Mouse (Mus musculus): ENCODE measurements around the gene Sox4.

Sox4 gene

DNA sequence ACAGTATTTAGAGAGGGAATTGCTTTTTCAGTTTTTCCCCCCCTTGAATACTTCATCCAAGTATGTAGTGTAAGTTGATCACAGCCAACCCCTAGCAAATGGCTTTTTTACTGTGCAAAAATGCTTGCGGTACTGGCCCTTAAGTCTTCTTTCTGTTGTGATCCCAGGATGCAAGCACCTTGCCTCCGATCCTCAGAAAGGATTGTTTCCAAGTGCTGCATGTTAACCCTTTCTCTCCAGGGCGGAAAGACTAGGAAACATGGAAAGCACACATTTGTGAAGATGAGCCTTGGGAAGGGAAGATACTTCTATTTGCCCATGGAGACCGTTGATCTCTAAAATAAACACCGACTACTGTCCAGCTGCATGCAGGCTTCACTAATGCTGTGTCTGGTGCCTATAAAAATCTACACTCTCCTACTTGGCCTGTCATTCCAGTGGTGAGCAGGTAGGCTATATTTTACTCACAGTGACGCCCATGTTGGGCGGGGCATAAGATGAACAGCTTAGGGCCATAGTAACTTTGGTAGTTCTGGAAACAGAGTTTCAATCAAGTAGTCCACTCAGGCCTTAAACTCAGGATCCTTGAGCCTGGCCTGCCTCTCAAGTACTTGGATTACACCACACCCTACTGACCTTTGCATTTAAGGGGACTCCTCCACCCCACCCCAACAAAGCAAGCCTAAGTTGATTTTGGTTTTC is 5.6 kb downstream of the Sox4 start:
- no peak for ATAC-seq (ENCODE audit: low TSS enrichment)

DNA sequence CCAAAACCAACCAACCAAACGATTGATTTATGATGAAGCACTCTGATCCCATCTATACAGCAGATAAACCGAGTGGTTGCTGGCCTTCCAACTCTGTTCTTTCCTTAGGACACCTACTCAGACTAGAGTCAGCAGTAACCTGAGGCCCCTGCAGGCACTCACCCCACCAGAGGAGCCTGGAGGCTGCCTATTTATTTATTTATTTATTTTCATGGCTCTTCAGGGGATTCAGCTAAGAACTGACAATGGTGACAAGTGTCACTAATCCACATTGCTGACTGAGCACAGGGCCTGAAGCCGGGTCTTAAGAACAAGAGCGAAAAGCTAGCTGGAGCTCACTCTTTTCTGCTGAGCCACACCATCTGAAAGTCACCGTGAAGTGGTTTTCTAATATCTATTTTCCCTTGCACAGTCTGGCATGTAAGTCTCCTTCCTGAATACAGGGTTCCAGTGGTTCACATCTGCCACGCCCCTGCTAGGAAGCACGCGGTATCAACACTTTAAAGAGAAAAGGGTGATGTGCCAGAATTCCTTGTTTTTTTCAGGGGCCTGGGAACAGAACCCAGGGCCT is 6.9 kb downstream of the Sox4 start:
- ATAC-seq (ENCODE audit: low TSS enrichment) = no peak

DNA sequence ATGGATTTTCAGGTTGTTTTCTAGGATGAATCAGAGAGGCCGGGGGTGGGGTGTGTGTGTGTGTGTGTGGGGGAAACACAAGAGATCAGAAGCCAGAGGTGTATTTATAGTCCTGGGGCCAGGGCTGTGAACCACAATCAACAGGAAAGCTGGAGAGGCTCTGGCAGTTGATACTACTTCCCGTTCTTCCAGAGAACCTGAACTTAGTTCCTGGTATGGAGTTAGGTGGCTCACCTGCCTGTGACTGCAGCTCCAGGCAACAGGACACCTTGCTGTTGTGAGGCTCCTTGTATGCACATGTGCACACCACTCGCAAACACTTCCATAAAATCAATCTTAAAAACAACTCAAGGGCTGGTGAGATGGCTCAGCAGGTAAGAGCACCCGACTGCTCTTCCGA is 7.8 kb downstream of the Sox4 start:
- no peak for ATAC-seq (ENCODE audit: low TSS enrichment)

DNA sequence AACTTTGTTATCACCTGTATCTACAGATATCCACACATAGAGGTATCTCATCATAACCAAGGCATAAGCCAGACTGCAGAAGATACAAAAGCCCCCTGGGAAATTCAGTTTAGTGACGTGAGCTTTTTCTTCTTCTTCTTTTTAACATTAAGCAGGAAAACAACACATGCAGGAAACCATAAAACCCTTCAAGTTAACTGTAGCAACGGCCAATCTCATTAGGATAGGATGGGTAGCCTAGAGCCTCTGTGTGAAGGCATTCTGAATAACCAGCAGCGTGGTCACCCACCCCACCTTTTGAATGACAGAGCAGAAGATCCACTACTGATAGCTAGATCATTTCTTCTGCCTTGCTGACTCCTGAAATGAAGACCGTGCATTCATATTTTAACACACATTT is 10.6 kb downstream of the Sox4 start:
- no peak for ATAC-seq (ENCODE audit: low TSS enrichment)

DNA sequence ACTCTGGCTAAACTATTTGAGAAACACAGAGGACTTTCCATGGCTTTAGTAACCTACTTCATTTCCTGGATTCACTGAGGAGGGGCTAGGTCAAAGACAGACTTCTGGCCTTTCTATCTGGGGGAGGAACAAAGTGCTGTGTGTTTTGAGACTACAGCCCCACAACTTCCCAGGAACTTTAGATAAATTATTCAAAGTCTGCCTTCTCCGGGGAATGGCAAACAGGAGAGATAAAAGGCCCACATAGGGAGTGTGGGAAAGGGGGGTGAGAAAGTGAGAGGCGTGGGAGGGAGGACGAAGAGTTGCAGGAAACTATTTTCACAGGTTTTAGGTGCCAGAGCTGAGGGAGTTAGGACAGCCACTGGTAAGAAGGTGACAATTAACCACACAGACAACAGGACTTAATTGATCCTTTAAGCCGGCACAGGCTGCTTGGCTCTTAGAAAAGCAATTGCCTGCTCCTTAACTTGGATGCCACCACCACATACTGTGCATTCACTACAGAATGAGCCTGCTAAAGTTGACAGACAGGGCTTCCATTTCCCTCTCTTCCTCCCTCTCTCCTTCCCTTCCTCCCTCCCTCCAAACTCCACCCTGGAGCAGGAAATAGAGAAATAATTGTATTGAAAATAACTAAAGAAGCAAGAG is 11.4 kb downstream of the Sox4 start:
- ATAC-seq (ENCODE audit: low TSS enrichment) = peak; percentile 68

DNA sequence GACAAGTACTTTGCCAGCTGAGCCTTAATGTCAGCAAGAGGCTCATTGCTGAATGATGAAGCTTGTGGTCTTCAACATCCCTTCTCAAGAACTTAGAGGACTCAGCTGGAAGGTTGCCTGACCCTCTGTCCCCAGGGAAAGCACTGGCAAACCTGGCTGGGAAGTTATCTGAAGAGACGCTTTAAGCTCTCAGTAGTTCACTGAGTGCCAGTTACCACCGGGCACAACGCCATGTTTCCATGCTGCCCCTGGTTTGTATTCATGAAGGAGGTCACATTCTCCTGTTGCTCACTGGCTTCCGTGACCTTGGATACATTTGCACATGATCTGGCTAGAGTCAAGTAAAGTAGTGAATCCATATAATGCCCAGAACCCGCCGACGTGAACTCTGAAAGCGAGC is 20.1 kb downstream of the Sox4 start:
- ATAC-seq (ENCODE audit: low TSS enrichment) = no peak

DNA sequence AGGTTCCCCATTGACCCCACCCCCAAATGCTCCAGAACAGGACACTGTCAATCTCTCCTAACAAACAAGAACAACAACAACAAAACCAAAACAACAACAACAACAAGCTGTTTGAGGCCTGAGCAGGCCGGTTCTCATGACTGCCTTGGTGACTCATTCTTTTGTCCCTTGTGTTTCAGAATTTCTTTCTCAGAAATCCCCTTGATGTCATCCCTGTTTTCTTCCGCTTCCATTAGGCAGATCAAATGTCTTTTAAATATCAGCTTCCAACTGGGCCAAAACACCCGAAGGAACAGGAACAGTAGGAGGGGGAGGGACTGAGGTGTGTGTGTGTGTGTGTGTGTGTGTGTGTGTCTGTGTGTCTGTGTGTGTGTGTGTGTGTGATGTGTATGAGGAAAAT is 21.7 kb downstream of the Sox4 start:
- no peak for ATAC-seq (ENCODE audit: low TSS enrichment)

DNA sequence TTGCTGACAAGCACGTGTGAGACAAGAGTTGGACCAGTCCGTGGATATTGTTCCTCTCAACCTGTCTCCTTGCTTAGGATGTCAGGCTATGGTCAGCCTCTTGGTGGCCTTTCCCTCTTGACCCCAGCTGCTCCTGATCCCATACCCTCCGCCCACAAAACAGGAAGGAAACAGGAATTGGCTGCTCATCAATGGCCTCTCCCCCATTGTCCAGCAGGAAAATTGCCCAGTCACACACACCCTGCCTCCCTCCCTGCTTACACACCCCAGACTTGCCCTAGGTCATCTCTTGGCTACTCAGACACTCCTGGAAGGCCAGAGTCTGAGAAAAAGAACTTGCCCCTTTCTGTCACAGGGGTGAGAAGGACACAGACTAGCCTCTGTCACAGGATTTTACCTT is 22.2 kb downstream of the Sox4 start:
- ATAC-seq (ENCODE audit: low TSS enrichment) = no peak

DNA sequence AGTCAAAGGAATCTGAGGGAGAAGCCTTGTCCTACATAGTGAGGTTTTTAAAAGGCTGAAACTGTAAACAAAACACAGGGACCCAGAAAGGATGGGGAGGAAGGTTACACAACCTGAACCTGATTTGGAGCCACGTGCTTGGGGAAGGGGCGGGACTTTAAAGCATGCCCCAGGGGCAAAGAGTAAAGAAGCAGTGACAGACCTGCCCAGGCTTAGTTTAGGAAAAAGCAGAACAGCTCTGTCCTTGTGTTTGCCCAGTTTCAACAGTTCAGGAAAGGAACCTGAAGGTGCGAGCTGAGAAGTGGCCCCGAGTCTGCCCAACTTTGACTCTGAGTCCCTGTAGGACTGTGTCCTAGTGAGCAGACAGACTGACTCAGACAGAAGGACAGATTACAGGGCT is 23.1 kb downstream of the Sox4 start:
- ATAC-seq (ENCODE audit: low TSS enrichment) = no peak

DNA sequence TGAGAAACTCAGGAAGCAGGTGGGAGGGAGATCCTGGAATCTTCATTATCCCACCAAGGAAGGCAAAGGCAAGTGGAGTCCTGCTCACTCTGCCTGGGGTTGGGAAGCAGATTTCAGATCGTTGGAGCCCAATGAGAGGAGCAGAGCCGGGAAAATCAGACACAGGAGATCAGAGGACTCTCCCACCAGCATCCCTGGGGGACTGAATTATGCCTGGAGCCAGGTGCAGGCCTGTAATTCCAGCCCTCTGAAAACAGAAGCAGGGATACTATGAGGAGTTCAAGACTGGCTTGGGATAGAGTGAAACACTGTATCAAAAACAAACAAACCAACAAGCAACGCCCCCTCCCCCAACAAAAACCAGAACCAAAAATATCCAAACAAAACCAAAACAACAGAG is 23.6 kb downstream of the Sox4 start:
- ATAC-seq (ENCODE audit: low TSS enrichment) = no peak

DNA sequence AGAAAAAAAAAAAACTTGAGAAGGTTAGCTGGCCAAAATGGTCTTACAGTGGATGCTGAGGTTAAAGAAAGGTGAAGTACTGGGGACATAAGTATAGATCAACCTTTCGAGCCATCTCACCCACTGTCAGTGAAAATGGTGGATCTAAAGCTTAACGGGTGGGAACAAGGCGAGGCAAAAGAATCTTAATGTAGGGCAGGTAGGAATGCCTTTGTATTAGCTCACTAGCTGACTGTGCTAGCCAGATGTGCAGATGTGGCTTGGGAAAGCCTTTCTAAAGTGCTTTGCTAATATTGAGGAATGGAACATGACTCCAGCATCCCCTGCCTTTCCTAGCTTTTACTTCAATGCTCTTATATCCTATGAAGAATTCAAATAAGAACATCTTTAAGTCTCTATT is 30.4 kb downstream of the Sox4 start:
- no peak for ATAC-seq (ENCODE audit: low TSS enrichment)

DNA sequence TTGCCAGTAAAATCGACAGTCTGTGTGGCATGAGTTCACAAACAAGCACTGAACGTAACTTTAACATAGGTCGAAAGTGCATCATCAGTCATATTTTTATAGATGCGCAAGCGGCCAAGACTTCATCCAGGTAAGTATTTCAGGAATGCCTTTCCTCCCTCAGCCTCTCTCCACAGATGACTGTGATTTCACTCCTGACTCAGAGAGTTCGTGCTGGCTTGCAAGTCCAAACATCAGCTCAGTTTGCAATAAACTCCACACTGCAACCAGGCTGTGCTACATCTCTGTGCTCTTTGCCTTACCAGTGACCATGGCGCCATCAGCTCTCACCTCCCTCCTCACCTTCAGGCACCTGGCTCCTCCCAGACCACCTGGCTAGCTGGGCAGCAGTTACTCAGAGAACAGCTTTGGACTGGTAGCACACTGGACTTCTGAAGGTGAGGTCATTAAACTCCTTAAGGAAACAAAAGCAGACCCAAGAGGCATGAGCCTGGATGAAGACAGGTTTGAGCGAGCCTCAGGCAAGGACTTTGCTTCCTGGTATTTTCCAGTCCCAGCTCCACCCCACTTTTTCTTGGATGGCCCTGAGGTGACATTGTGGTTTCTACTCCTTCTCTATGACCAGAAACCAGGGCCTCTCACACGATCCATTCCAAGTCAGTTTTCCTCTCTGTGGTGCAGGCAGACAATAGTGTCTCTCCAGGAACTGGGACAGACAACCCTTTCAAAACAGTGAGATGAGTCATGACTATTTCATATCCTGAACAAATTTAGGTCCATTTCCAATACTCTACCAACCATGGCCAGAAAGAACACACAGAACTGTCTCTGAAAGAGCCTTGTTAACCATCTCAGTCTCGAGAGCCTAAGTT is 35.9 kb downstream of the Sox4 start:
- peak; percentile 64 for ATAC-seq (ENCODE audit: low TSS enrichment)

DNA sequence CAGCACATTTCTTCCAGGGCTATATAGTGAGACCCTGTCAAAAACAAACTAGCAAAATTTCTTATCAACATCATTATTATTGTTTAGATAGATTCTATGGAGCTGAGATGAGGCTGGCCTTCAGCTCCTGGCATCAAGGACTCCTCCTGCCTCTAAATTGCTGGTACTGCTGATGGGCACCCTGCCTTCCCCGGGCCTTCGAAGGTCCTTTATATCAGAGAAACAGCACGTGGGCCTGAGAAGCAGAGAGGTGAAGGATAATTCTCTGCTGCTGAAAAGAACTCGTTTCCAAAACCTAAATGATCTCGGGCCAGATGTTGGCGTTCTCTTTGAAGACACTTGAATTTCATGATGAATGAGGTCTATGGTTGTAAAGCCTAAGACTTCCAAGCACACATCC is 39.9 kb downstream of the Sox4 start:
- ATAC-seq (ENCODE audit: low TSS enrichment) = no peak

DNA sequence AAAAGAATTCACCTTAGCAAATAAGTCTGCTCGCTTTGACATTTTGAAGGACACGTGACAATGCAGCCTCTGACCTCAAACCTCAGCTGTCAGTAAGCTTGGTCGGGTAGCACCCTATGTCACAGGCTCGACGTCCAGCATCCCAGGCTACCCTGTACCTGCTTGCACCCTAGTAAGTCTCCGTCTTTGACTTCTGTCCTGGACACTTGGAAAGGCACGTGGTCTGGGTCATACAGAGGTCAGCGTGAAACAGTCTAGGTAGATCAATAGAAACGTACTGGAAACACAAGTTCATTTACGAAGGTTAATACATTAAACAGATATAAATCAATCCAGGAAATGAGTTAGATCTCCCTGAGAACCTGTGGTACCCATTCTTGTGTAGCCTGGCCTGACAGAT is 46.5 kb downstream of the Sox4 start:
- no peak for ATAC-seq (ENCODE audit: low TSS enrichment)

All from frontal cortex, adult (tissue).